Mouse (Mus musculus): Measurements from ENCODE around the gene Cdkl1. TPM values are rescaled to one million over a fixed set of nuclear protein-coding genes. Genes with fewer than 3 reads are reported as not detected.

The Cdkl1 gene
- polyA plus RNA-seq, 1 experiment from 2014 or later: 1.2 TPM

DNA sequence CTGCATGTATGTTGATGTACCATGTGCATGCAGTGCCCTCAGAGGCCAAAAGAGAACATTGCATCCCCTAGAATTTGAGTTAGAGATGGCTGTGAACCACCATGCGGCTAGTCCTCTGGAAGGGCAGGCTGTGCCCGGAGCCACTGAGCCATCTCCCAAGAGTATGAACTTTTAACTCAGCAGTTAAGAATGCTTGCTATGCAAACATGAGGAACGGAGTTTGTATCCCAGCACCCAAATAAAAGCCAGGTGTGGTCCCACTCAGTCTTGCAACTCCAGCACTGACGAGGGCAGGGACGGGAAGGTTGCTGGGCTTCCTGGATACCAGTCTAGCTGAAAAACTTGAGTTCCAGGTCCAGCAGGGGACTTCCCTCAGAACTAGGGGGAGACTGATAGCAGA is 49.1 kb downstream of the Cdkl1 start:
- Histone ChIP-seq H3K4me2 (no peak overlapping the region), H3K36me3 (peaks cover 4% of the 10 kb centered on the region; the same call in 1 of the 2 replicates), H3K4me1 (replicated peaks) (no peaks in the 10 kb centered on the region), H3K9me3 (no peaks in the 10 kb centered on the region), H3K9ac (replicated peaks) (no peak overlapping the region), H3K4me3 (replicated peaks) (no peak overlapping the region), H3K27me3 (no peaks in the 10 kb centered on the region), H3K27ac (no peak overlapping the region)
- ATAC-seq (ENCODE audit: insufficient number of reproducible peaks, insufficient read depth, low FRiP score, low TSS enrichment, low read depth): no peak
- 63% methylated on average over 5 of the region's 5 CpGs for WGBS

DNA sequence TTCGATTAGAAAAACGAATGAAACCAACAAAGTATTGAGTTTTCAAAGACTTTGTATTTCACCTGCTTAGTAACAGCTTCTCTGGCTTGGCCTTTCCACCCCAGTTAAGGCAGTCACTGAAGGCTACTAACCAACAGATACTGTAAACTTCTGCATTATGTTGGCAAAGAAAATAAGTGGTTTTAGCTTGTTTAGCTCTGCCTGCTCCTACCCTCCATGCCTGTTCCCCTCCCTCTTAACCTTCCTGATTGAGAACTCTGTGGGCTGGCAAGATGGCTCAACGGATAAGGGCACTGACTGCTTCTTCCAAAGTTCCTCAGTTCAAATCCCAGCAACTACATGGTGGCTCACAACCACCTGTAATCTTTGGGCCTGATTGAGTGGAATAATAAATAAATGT is 57.1 kb downstream of the Cdkl1 start:
- ATAC-seq (ENCODE audit: insufficient number of reproducible peaks, insufficient read depth, low FRiP score, low TSS enrichment, low read depth): no peak

GRCm38 (mm10) chr12:69733518-69733917 is 57.5 kb downstream of the Cdkl1 start:
- Histone ChIP-seq H3K4me2 (no peak overlapping the region), H3K36me3 (no peaks in the 10 kb centered on the region), H3K4me3 (replicated peaks) (no peak overlapping the region), H3K27ac (no peak overlapping the region), H3K9ac (replicated peaks) (no peak overlapping the region), H3K27me3 (no peaks in the 10 kb centered on the region), H3K9me3 (no peaks in the 10 kb centered on the region), H3K4me1 (replicated peaks) (no peaks in the 10 kb centered on the region)
- ATAC-seq (ENCODE audit: insufficient number of reproducible peaks, insufficient read depth, low FRiP score, low TSS enrichment, low read depth): no peak
- 9% methylated on average over 2 of the region's 2 CpGs for WGBS

More for the DNA sequence above, 57.1 kb downstream of the Cdkl1 start:
- Histone ChIP-seq H3K9me3 (no peaks in the 10 kb centered on the region), H3K27me3 (no peaks in the 10 kb centered on the region), H3K36me3 (no peaks in the 10 kb centered on the region), H3K4me1 (replicated peaks) (no peaks in the 10 kb centered on the region), H3K4me2 (no peak overlapping the region), H3K9ac (replicated peaks) (no peak overlapping the region), H3K4me3 (replicated peaks) (no peak overlapping the region), H3K27ac (no peak overlapping the region)
- 86% methylated on average over 3 of the region's 3 CpGs for WGBS

GRCm38 (mm10) chr12:69732221-69732620 is 58.8 kb downstream of the Cdkl1 start:
- 51% methylated on average over 5 of the region's 5 CpGs for WGBS
- ATAC-seq (ENCODE audit: insufficient number of reproducible peaks, insufficient read depth, low FRiP score, low TSS enrichment, low read depth): no peak
- no peak overlapping the region for H3K4me2 ChIP-seq

GRCm38 (mm10) chr12:69730306-69730705 is 60.8 kb downstream of the Cdkl1 start:
- H3K27ac ChIP-seq: no peak overlapping the region
- no peak overlapping the region for H3K9ac ChIP-seq (replicated peaks)
- H3K4me2 ChIP-seq: no peak overlapping the region
- no peaks in the 10 kb centered on the region for H3K36me3 ChIP-seq
- H3K27me3 ChIP-seq: no peaks in the 10 kb centered on the region
- no peak for ATAC-seq (ENCODE audit: insufficient number of reproducible peaks, insufficient read depth, low FRiP score, low TSS enrichment, low read depth)
- peaks cover 7% of the 10 kb centered on the region; the same call in 1 of the 2 replicates for H3K4me1 ChIP-seq (replicated peaks)
- no peaks in the 10 kb centered on the region for H3K9me3 ChIP-seq
- WGBS: 77% methylated on average over 1 of the region's 1 CpGs
- no peak overlapping the region for H3K4me3 ChIP-seq (replicated peaks)

More at GRCm38 (mm10) chr12:69732221-69732620, 58.8 kb downstream of the Cdkl1 start:
- Histone ChIP-seq H3K4me3 (replicated peaks) (no peak overlapping the region), H3K9ac (replicated peaks) (no peak overlapping the region), H3K36me3 (no peaks in the 10 kb centered on the region), H3K27ac (no peak overlapping the region), H3K27me3 (no peaks in the 10 kb centered on the region), H3K4me1 (replicated peaks) (no peaks in the 10 kb centered on the region), H3K9me3 (no peaks in the 10 kb centered on the region)

DNA sequence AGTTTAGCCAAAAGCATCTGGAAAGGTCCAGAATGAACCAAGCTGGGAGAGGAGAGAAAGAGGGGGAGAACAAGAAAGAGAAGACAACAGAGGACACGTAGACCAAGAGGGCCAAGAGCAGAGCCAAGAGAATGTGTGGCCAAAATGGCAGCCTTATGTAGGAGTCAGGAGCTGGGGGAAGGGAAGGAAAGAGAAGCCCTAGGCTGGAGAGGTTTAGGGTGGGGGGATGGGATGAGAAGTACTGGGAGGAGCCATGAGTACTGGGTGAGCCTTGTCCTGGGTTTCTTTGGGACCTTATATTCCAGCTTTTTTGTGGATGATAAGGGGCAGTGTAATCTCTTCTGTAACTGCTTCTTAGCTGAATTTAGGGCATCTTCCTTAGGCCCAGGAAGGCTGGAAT is 61.8 kb downstream of the Cdkl1 start:
- H3K9me3 ChIP-seq: no peaks in the 10 kb centered on the region
- H3K27me3 ChIP-seq: no peaks in the 10 kb centered on the region
- WGBS: 95% methylated on average over 1 of the region's 1 CpGs
- no peaks in the 10 kb centered on the region for H3K36me3 ChIP-seq
- peaks cover 7% of the 10 kb centered on the region; the same call in 1 of the 2 replicates for H3K4me1 ChIP-seq (replicated peaks)
- H3K9ac ChIP-seq (replicated peaks): no peak overlapping the region
- H3K27ac ChIP-seq: no peak overlapping the region
- ATAC-seq (ENCODE audit: insufficient number of reproducible peaks, insufficient read depth, low FRiP score, low TSS enrichment, low read depth): no peak
- H3K4me3 ChIP-seq (replicated peaks): no peak overlapping the region
- no peak overlapping the region for H3K4me2 ChIP-seq

GRCm38 (mm10) chr12:69724711-69725460 is 66.2 kb downstream of the Cdkl1 start, which contains the start of the genes L2hgdh and Atp5s:
TSS of gene L2hgdh (minus strand) at chr12:69724873.
TSS of gene Atp5s (plus strand) at chr12:69724950.
- Histone ChIP-seq H3K4me3 (replicated peaks) (peak within 1 kb of the TSS; percentile 64), H3K27me3 (no peaks in the 10 kb centered on the region), H3K27ac (peak within 1 kb of the TSS; percentile 88), H3K36me3 (peaks cover 14% of the 10 kb centered on the region), H3K9ac (replicated peaks) (peak within 1 kb of the TSS; percentile 71), H3K9me3 (peaks cover 2% of the 10 kb centered on the region), H3K4me1 (replicated peaks) (peaks cover 15% of the 10 kb centered on the region), H3K4me2 (peak within 1 kb of the TSS; percentile 87)
- ATAC-seq (ENCODE audit: insufficient number of reproducible peaks, insufficient read depth, low FRiP score, low TSS enrichment, low read depth): peak; percentile 96
- WGBS: under 1% methylated on average over 59 of the region's 60 CpGs

DNA sequence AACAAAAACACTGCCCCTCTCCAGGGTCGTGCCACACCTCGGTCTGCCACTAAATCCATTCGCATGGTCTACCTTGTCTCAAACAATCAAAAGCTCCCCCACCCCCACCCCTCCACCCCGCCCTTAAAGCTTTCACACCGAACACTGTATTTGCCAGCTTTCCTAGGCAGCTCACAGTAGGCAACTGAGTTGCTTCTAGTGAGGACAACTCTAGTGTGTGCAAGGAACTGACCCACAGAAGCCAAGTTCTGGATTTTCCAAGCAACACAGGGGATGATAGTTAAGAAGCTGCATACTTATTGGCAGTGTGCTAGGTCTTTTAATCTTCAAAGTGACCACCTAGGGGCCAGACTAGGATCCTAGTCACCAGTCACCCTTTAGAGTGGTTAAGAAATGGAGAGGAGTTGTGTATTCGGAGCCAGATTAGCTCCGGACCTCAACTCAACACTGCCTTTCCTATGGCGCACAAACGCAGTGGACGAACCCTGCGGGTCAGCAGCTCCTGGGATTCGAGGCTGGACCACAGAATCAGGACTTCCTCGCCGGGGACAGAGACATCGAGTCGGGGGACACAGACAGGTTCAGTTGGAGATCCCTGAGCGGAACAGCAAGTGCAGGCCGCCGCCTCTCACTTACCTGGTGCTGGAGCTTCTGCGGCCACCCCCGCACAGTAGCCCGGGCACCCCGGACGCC is 66.9 kb downstream of the Cdkl1 start:
- H3K4me2 ChIP-seq: peak overlapping the region; percentile 87
- H3K4me3 ChIP-seq (replicated peaks): peak overlapping the region; percentile 64
- H3K27ac ChIP-seq: peak overlapping the region; percentile 88; the same call in 1 of the 2 replicates
- no peaks in the 10 kb centered on the region for H3K27me3 ChIP-seq
- H3K36me3 ChIP-seq: peaks cover 21% of the 10 kb centered on the region
- H3K9ac ChIP-seq (replicated peaks): peak overlapping the region; percentile 71
- peak; percentile 13; the same call in 1 of the 2 replicates for ATAC-seq (ENCODE audit: insufficient number of reproducible peaks, insufficient read depth, low FRiP score, low TSS enrichment, low read depth)
- WGBS: 4% methylated on average over 24 of the region's 24 CpGs
- peaks cover 15% of the 10 kb centered on the region for H3K4me1 ChIP-seq (replicated peaks)
- peaks cover 9% of the 10 kb centered on the region for H3K9me3 ChIP-seq

GRCm38 (mm10) chr12:69723376-69723775 is 67.7 kb downstream of the Cdkl1 start:
- WGBS: 62% methylated on average over 2 of the region's 2 CpGs
- Histone ChIP-seq H3K4me2 (peak overlapping the region; percentile 87), H3K9ac (replicated peaks) (no peak overlapping the region), H3K27ac (no peak overlapping the region), H3K36me3 (peaks cover 29% of the 10 kb centered on the region), H3K4me1 (replicated peaks) (peaks cover 15% of the 10 kb centered on the region), H3K27me3 (no peaks in the 10 kb centered on the region), H3K4me3 (replicated peaks) (peak overlapping the region; percentile 64), H3K9me3 (peaks cover 16% of the 10 kb centered on the region)
- ATAC-seq (ENCODE audit: insufficient number of reproducible peaks, insufficient read depth, low FRiP score, low TSS enrichment, low read depth): no peak

DNA sequence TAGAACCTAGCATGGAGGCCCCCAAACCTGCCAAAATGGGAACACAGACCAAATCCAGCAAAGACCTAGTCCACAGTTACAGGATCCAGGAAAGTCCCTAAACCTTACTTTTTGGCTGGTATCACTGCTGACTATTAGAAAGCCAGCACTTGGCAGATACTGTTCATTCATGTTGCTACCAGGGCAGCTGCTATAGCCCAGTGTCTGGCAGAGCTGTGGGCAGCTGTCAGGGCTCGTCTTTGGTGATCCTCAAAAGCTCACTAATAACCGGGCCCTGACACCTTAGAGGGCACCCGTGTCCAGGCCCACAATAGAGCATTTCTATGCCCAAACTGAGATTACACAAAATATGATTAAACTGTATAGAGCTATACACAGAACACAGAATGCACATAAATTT is 68.2 kb downstream of the Cdkl1 start:
- Histone ChIP-seq H3K9me3 (peaks cover 20% of the 10 kb centered on the region), H3K36me3 (peaks cover 33% of the 10 kb centered on the region), H3K4me2 (no peak overlapping the region), H3K4me1 (replicated peaks) (peaks cover 15% of the 10 kb centered on the region), H3K9ac (replicated peaks) (no peak overlapping the region), H3K4me3 (replicated peaks) (no peak overlapping the region), H3K27me3 (no peaks in the 10 kb centered on the region), H3K27ac (no peak overlapping the region)
- no peak for ATAC-seq (ENCODE audit: insufficient number of reproducible peaks, insufficient read depth, low FRiP score, low TSS enrichment, low read depth)
- WGBS: 86% methylated on average over 3 of the region's 3 CpGs

GRCm38 (mm10) chr12:69713628-69714027 is 77.4 kb downstream of the Cdkl1 start:
- H3K27ac ChIP-seq: no peak overlapping the region
- no peaks in the 10 kb centered on the region for H3K27me3 ChIP-seq
- no peak for ATAC-seq (ENCODE audit: insufficient number of reproducible peaks, insufficient read depth, low FRiP score, low TSS enrichment, low read depth)
- H3K36me3 ChIP-seq: peaks cover 19% of the 10 kb centered on the region
- no peak overlapping the region for H3K4me3 ChIP-seq (replicated peaks)
- H3K4me2 ChIP-seq: no peak overlapping the region
- peaks cover 7% of the 10 kb centered on the region; the same call in 1 of the 2 replicates for H3K9me3 ChIP-seq
- no peaks in the 10 kb centered on the region for H3K4me1 ChIP-seq (replicated peaks)
- no peak overlapping the region for H3K9ac ChIP-seq (replicated peaks)

Data from limb, embryonic 12.5 days (tissue).